Mouse (Mus musculus): ENCODE results near the gene Zfp750.

Gene Zfp750

DNA sequence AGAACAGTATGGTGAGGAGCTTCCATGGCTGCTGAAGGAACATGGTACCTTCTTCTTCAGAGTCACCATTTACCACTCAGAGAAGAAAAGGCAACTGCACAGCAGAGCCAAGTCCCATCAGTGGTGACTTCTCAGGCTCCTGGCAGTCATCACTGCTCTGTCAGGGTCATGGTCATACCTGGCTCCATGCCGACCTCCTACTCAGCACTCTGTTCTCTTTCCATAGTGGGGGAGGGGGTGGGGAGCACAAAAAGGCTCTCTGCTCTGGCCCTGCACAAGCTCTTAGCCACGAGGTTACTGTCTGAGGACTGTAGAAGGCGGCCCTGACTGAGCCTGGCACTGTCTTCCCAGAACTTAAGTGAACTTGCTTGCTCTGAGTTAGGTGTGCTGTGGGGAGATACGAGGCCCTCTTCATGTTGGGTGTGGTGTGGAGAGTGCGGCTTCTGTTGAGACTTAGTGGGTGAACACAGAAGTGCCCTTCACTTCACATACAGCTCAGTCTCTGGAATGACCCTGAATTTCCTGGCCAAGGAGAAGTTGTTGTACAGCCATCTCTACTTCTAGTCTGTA lies 24.2 kb upstream of the Zfp750 start:
- in situ Hi-C loops (cut with MboI; ENCODE audit: low sequenced_read_pairs) = no loop called here

DNA sequence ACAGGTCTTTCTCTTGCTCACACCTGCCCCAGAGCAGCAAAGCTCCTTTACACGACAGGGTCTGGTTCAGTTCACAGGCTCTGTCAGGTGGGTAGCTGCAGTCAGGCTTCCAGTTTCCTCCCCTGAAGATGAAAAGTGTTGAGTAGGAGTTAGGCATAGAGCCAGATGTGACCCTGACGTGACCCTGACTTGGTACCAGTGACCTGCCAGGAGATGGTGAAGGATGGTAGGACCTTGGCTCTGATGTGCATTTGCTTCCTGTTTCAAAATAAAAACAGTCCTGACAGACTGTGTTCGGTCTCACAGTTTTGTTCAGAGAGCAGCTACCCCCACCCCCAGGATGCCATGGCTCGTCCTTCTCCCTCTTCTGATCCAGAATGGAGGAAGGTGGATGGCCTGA lies 23.3 kb upstream of the Zfp750 start:
- in situ Hi-C loops (cut with MboI; ENCODE audit: low sequenced_read_pairs) = no loop called here

DNA sequence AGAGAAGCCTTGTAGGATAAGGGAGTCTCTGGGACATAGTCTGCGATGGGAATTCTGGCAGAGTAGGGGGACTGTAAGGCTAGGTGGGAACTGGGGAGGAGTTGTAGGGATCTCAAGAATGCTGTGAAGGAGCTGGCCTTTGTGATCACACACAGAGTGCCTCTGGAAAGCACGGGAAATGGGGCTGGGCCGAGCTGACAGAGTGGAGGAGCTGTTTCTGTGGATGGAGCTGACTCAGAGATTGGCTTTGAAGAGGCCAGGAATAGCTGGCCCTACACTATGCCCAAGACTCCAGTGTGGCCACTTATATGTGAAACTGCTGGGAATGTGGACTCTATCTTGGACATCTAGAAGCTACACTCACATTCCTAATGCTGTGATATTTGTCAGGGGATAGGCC lies 17.4 kb upstream of the Zfp750 start:
- in situ Hi-C loops (cut with MboI; ENCODE audit: low sequenced_read_pairs) = no loop called here

DNA sequence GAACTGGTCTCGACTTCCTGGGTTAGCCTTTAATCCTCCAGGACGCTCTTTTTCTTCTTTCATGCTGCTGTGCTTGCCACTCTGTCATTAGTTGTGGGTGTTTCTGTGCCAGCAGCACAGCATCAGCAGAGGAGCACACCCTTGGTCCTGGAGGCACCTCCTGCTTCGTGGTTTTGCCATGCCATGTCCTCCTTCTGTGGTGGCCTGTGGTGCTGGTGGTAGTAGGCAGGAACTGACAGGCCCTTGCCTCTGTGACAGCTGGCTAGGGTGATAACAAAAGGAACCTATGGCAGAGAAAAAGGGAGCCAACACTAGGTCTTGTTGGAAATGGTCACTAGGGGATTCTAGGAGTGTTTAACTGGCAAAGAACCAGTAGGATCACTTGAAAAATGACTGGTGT lies 10.6 kb upstream of the Zfp750 start:
- in situ Hi-C loops (cut with MboI; ENCODE audit: low sequenced_read_pairs) = no loop called here

DNA sequence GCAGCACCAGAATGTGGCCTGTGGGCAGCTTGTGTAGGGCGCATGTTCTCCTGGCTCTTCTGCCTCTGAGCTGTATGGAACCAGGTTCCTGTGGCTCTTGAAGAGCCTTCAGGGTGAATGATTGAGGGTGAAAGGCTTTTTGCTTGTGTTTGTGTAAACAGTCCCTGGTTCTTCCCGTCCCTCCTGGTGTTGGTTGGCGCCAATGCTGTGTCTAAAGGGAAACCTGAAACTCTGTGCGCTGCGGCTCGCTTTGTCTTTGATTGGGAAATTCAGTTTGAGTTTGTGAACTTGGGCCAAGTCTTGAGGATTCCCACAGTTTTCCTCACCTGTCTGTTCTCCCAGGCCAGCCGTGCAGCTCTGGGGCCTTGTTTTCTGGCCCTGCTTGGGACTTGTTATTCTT lies 5.1 kb upstream of the Zfp750 start:
- in situ Hi-C loops (cut with MboI; ENCODE audit: low sequenced_read_pairs) = no loop called here

DNA sequence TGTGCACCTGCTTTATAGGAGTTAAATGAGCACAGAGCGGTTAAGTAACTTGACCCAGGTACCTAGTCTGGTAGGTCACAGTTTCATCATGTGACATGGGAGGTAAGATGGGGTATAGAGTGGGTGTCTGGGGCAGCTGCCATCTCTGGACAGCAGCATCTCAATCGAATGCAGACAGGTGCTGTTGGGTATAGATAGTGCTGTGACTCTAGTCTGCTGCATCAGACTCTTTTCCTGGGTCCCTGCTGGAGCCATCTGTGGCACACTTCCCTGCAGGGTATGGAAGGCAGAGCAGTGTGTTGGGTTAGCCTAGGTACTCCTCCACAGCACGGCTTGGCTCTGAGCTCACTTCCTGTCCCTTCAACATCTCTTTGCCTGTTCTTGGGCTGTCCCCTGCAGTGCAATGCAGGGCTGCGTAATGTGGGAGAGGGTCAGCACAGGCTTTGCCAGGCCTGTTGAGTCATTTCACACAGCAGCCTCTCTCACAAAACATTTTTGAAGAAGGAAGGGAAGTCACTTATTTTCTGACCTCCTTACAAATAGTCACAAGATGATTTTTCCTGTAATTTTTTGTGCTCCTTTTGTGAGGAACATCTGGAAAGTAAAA lies 3.1 kb upstream of the Zfp750 start:
- in situ Hi-C loops (cut with MboI; ENCODE audit: low sequenced_read_pairs) = no loop called here

DNA sequence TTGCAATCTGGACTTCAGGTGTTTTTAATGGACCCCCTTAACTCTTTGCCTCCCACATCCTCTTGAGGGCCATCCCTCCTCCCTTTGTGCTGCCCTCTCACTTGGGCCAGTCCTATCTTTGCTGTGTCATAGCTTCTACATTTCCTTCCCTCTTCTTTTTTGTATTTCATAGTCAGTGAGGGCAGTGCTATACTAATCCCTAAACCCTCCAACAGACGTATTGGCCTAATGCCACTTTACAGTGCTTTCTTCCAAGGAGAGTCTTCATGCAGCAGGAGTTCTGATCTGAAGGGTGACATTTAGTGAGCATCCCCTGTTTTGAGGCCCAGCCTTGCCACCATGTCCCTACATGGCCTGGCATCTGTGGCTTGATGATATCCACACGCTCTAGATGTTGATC lies 1.6 kb upstream of the Zfp750 start:
- in situ Hi-C loops (cut with MboI; ENCODE audit: low sequenced_read_pairs) = no loop called here

DNA sequence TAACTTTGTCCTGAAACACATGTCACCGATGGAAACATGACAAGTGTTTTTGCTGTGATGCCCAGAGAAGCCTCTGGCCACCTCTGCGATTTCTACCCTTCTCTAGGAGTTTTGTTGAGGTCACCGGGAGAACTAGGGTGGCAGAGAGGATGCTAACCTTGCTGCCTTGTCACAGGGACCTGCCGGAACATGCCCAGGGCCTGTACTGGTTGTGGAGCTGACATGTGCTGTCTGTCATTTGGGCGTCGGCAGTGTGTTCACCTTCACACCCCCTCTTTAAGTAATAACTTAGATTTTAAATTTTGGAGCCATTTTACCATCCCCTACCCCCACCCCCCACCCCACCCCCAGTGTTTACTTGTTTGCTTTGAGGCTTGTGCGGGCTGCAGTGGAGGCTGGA lies 570 bp upstream of the Zfp750 start:
- in situ Hi-C loops (cut with MboI; ENCODE audit: low sequenced_read_pairs) = no loop called here

DNA sequence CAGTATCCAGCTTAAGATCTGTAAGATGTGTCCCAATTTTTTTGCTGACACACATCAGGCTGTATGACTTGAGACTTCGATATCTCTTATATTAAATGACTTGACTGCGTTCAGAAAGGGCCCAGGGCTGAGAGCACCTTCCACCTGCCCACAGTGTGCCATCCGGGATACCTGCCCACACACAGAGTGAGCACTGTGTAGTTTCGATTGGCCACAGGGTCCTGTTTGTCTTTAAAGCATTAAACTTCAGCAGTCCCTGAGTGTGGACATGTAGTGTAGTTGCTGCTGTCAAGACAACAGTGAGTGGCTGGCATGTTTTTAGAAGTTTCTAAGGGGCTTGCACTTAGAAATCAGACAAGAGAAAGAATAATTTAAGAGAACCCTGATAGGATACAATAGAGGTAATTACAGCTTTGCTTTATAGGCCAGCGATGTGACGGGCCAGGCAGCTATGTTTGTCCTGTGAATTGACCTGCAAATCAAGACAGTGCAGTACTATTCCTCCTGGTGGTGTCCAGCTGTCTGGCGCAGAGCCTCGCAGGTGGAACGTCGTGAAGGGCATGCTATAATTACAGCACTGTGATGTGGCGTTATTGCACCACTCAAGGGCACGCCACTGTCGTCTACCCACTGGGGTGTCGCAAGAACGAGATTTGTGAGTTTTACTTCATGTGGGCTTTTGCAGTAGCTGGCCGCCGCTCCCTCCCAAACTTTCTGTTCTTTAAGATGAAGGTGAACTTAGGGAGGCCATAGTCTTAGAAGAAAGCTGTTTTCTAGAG lies 1.3 kb downstream of the Zfp750 start:
- in situ Hi-C loops (cut with MboI; ENCODE audit: low sequenced_read_pairs) = no loop called here

DNA sequence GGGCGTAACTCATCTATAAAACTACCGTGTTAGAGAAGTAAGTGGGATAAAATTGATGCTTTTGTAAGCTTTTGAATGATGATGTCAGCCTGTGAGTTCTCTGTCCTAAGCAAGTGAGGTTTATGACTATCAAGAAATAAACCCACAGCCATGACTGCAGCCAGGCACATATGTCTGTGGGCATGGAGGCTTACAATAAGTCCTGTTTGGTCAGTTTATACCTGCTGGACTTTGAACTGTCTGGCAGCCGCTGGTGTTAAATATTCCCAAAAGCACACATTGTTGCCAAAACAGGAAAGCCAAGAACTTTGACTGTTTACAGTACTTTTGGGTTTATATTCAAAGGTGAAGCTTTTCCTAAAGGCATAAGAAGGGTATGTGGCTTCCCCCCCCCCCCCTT lies 2.2 kb downstream of the Zfp750 start:
- in situ Hi-C loops (cut with MboI; ENCODE audit: low sequenced_read_pairs) = no loop called here

DNA sequence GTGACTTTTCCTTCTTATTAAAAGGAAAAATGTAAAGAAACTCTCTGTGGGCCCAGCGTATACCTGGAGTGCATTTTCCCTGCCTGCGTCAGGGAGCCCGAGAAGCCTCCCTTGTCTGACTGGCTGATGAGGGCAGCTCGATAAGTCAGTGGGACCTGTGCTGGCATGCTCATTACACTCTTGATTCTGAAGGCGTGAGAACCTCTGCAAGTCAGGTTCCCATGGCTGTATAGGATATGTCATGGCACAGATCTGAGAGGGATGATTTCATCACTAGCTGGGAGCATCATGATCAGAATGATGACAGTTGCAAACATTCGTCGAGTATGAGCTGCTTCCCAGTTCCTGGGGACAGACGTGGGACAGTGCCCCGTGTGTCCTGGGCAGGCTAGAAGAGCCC lies 3.1 kb downstream of the Zfp750 start:
- in situ Hi-C loops (cut with MboI; ENCODE audit: low sequenced_read_pairs) = no loop called here

DNA sequence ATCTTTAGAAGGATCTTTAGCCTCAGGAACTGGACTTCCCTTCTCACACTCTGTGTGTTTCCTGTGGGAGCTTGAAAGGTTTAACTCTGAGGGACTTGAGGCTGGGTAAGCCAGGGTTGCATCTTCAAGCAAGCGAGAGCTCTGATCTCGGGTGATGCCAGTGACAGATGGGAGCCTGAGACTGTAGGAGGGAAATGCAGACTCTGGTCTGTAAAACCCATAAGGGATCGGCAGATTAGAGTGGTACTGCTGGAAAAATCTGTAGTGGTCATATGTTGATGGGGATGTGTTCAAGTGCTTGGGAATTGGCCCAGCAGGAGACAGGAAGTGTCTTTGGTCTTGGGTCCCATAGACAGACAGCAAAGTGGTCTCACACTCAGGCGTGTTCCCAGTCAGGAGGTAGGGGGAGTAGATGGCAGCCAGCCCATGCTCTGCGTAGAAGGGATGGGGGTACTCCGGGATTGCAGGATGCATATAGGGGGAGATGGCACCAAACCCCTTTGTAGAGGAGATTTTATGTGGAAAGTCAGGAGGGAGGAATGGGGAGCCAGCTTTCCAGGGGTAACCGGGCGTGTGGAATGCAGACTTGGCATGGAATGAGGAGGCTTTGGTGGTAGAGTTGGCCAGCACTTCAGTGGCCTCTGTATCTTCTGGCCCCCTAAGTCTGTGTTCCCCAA lies 6.1 kb downstream of the Zfp750 start:
- in situ Hi-C loops (cut with MboI; ENCODE audit: low sequenced_read_pairs) = no loop called here

DNA sequence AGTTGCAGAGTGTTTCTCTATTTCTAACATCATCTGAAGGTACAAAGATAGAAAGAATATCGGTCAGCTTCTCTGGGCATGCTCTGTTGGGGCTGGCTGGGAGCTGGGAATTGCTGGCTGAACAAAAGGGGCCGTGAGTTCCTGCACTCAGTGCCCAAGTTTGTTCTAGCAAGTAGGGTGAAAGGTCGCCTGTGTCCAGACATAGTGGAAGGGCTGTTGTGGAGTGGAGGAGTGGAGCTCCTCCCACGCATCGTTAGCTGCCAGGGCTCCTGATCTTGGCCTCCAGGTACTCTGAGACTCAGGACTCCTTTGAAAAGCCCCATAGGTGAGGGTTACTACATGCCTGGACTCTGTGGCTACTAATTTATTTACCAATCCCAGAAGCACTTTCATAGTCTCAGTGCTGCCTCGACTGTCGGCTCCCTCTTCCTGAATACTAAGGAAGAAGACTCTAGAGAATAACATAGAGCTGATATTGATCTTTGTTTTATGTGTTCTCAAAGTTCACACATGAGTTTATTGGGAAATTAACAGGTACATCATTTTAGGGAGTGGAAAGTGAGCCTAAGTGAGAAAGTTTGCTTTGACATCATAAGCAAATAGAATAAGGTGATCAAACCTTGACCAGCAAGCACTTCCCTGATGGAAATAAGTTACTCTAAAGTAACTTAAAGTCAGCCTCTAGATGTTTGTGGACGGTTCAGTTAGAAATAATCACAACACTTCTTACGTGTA lies 8.5 kb downstream of the Zfp750 start:
- in situ Hi-C loops (cut with MboI; ENCODE audit: low sequenced_read_pairs) = no loop called here

DNA sequence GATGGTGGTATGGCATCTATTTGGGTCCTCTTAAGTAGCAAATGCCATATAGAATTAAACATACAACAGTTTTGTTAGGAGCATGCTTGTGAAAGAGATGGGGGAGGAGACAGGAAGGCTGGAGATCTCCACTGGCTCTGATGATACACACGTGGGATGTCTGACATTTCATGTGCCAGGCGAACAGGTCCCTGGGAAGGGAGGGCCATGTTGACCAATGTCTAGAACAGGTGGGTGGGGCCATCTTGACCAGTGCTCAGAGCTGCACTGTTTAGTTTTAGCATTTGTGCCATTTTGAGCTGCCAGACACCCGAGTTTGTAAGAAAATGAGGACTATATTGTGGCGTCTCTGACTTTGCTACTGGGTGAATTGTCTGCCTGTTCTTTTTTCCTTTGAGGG lies 10.7 kb downstream of the Zfp750 start:
- in situ Hi-C loops (cut with MboI; ENCODE audit: low sequenced_read_pairs) = no loop called here

DNA sequence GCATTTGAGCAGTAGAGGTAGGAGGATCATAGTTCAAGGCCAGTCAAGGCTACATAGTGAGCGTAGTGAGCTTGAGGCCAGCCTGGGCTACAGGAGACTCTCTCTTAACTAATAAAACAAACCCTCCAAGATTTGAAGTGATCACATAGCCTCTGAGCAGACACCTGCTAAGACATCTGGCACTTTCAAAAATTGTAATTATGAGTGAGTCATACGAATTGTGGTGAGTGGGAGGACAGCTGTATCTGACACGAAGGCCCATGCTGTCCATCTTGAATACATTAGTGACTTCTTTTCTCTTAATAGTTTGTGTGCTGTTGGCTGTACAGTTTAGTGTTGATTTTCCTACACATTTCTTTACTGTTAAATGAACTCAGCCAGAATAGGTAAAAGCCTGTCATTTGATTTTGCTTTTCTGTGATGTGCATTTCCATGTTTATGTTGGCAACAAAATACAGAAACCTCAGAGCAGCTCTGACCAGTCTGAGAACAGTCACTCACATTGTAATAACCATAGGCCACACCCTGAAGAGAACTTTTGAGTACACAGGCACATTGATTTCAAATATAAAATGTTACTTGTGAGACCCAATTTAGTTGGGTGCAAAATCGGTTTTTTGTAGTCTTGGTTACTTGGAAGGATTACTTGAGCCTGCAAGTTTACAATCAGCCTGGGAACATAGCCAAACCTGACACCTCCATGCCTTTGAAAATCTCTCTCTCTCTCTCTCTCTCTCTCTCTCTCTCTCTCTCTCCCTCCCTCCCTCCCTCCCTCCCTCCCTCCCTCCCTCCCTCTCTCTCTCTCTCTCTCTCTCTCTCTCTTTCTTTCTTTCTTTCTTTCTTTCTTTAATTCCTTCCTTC lies 16.9 kb downstream of the Zfp750 start:
- in situ Hi-C loops (cut with MboI; ENCODE audit: low sequenced_read_pairs) = no loop called here

DNA sequence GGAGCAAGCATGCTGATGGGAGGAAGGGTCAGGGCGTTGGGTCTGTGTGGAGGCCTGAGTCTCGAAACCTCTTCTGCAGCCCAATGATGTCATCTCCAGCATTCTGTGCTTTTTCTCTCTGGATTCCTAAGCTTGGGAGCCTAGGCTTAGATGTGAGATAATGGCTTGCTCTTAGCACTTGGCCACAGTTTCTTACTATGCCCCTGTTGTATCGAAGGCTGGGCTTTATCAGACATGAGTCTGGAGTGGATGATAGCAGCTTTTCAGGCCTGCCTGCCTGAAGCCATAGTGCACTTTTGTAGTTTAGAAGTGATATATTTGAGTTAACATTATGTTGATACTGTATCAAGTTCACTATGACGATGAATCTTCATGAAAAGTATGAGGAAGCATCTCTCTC lies 17.6 kb downstream of the Zfp750 start:
- in situ Hi-C loops (cut with MboI; ENCODE audit: low sequenced_read_pairs) = no loop called here

DNA sequence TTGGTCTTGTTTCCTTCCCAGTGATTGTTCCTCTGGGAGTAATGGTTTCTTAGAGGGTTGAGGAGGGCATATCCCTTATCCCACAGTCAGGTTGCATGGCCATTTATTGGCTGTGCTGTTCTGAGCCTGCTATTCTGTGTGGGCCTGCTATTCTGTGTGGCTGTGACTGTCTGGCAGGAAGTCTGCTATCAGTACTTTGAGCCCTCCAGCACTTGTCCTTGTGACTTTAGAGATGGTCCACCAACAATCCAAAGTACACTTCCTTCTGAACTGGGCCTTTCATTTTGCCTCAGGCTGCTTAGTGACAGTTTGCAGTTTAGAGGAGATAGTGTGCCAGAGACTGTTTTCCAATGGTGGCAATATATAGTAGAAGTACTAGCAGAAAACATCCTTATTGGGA lies 18.5 kb downstream of the Zfp750 start:
- in situ Hi-C loops (cut with MboI; ENCODE audit: low sequenced_read_pairs) = no loop called here

DNA sequence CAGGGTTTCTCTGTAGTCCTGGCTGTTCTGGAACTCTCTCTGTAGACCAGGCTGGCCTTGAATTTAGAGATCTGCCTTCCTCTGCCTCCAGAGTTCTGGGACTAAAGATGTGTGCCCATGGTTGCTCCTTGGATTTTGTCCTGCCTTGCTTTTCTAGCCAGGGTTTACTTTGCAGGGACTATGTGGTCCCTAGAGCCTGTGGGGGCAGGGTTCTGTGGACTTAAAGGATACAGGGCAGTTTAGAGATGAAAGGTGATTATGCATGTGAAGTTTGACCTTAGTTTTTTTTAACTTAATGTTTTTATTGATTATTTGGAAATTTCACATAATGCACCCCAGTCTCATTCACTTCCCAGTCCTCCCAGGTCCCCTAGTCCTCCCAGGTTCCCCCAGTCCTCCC lies 28.5 kb downstream of the Zfp750 start:
- in situ Hi-C loops (cut with MboI; ENCODE audit: low sequenced_read_pairs) = no loop called here

DNA sequence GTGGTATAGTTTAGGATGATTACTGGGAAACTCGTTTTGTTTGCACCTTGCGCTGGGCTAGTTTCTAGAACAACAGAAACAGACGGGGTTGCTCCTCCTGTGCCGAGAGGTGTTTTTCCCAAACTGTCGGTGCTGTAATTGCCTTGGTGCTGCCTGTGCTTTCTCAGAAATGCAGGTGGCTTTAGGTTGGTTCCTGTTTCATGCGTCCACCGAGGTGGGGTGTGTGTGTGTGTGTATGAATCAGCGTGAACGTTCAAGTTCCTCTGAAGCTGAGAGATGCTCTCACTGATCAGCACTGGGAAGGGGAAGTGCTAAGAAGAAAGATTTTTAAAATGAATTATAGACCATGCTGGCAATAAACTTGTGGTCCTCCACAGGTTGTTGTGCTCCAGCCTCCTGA lies 33.3 kb downstream of the Zfp750 start:
- in situ Hi-C loops (cut with MboI; ENCODE audit: low sequenced_read_pairs) = no loop called here

DNA sequence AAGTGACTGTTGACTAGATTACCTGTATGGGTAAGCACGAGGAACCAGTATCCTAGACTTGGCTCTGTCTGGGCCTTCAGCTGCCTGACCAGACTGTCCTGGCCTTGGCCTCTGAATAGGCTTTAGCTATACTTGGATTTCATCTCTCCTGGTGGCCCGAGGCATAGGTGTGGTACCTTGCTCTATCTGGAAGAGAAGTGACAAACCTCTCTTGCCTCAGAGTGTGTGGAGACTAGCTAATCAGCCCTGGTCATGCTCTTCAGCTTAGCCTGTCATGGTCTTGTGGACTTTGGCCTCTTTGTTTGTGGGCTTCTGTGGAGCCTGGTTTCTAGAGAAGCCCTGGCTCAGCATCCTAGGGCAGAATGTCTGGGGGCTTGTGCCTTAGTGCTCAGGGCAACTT lies 38.0 kb downstream of the Zfp750 start:
- in situ Hi-C loops (cut with MboI; ENCODE audit: low sequenced_read_pairs) = no loop called here
